Mouse (Mus musculus): ENCODE data around the gene Nfe2l2.

DNA sequence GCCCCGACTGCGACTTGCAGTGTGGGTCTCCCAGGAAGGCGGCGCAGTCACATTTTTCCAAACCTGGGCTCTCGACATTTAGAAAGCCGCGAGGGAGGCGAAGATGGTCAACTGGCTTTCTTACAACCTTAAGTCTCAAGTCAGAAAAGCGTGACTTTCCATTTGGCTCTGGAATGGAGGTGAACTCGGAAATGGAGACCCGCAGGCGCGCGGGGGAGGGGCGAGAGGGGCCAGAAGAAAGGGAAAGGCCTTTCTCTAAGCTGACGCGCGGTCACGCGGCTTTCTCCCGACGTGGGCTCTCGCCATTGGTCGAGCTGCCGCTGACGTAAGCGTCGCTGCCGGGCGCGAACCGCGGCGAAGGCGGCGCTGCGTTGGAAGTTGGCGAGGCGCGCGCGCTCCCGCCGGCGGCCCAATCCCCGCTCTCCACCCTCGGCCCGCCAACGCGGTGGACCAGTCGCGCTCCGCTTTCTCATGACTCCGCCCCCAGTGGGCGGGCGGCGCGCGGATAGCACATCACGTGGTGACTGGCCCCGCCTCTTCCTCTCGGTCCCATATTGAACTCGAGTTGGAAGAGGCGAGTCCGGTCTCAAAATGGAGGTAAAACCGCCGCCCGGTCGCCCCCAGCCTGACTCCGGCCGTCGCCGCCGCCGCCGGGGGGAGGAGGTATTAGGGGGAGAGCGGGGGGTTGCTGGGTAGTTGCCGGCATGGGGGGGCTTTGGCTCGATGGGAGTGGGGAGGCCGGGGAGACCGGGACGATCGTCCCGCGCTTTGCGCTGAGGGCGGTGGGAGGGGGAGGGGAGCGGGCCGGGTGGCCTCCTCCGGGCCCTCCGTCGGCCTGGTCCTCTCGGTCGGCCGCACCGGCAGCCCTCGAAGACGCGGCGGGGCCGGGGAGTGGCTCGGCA is 45.5 kb downstream of the Nfe2l2 start, which contains the start of gene Hnrnpa3:
- TF ChIP-seq CTCF (IDR thresholded peaks at IDR 0.05; ENCODE audit: borderline replicate concordance, insufficient read depth, low read length) (no peak), POLR2A (IDR thresholded peaks at IDR 0.05; ENCODE audit: low read depth, low read length) (peak; percentile 74)
